Mouse (Mus musculus): ENCODE measurements around the gene Cdv3.

- no peak for TF ChIP-seq CTCF (IDR thresholded peaks at IDR 0.05; ENCODE audit: low read depth, low read length)
- no peak for TF ChIP-seq POLR2A (IDR thresholded peaks at IDR 0.05; ENCODE audit: insufficient read depth, low read length)
Measured at GRCm38 (mm10) chr9:103408136-103408777, 42.6 kb upstream of the Cdv3 start.

Data from ES-Bruce4 (cell line).